Mouse (Mus musculus) embryo, embryonic 11 days (tissue): ENCODE measurements around the gene Fndc3b.
"Not testable (repeated sequence)": the region's sequence is repeated elsewhere in the genome, so short reads cannot be mapped to it uniquely, and the experiment has no call there.

Experiments used
- DNase-seq: peaks from one replicate; pipeline ENCODE4 v3.0.0-alpha.2; 2015

Gene Fndc3b

DNA sequence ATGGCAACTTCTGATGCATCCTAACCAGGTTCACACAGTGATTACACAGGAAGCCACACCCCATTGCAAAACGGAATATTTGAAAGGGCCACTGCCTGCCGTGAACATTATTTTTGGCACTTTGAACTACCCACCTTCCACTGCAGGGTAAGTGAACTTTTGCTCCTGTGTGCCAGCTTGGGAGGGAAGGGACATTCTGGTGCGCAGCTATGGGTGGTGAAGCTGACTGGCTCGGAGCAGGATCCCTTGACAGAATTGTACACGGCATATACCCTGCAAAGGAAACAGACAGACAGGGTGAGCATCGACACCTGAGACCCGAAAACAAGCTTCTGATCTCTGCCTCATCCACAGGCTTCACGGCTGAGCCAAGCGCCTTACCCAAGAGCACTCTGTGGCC, 220.2 kb downstream of the Fndc3b start:
- DNase-seq: no peak

DNA sequence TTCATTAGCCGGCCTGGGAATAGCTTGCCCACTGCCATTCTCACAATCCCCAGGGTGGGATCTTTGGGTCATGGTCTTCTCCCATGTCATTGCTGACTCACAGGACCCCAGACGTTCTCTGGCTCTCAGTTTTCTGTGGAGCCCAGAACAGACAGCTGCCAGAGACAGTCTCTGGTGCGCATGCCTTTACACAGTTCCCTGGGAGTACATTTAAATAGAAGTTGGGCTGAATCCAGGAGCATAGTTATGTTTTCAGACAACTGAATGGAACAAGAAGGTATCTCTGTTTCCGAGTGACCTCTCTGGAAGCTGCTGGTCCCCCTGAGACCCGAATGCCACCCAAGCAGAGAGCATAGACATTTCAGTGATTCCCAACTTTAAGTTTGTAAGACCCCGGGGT, 221.6 kb downstream of the Fndc3b start:
- DNase-seq: no peak

- no peak for DNase-seq
Observed at GRCm38 (mm10) chr3:27485141-27485540, 226.0 kb downstream of the Fndc3b start.

- DNase-seq: no peak
Observed at GRCm38 (mm10) chr3:27484698-27485097, 226.4 kb downstream of the Fndc3b start.

DNA sequence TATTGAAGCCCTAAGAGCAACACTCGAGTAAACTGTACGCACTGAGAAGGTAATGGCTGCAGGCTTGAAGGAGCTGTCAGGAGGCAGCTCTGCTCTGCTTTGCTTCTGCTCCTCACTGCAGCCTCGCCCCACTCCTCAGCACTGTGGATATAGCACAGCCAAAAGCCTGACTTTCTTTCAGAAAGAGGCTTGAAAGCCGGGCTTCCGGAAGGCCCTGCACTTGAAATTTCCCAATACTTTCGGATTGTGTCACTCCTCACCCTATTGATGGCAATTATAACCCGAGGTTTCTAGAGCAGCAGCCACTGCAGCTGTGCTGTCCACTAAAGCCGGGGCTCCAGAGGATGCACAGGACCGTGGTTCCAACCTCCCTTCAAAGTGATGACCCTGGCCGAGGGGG, 227.3 kb downstream of the Fndc3b start:
- DNase-seq: no peak

GRCm38 (mm10) chr3:27483321-27483720, 227.8 kb downstream of the Fndc3b start:
- no peak for DNase-seq

GRCm38 (mm10) chr3:27481738-27482137, 229.4 kb downstream of the Fndc3b start:
- no peak for DNase-seq

GRCm38 (mm10) chr3:27479378-27479777, 231.7 kb downstream of the Fndc3b start:
- DNase-seq: no peak

- DNase-seq: no peak
Observed at GRCm38 (mm10) chr3:27478563-27479156, 232.4 kb downstream of the Fndc3b start.

DNA sequence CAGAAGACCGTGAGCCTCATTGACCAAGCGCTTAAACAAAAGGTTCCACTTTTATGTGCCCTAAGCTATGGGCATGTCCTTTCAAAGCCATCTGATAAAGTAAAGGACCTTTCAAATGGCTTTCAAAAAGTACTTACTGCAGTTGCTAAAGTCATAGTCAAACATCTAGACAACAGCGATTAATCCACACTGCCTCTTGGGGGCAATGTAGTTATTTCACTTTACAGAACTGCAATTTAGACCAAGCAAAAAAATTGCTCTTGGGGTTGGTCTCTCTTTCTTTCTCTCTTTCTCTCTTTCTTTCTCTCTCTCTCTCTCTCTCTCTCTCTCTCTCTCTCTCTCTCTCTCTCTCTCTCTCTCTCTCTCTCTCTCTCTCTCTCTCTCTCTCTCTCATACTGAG, 233.4 kb downstream of the Fndc3b start:
- DNase-seq: not testable (repeated sequence)

DNA sequence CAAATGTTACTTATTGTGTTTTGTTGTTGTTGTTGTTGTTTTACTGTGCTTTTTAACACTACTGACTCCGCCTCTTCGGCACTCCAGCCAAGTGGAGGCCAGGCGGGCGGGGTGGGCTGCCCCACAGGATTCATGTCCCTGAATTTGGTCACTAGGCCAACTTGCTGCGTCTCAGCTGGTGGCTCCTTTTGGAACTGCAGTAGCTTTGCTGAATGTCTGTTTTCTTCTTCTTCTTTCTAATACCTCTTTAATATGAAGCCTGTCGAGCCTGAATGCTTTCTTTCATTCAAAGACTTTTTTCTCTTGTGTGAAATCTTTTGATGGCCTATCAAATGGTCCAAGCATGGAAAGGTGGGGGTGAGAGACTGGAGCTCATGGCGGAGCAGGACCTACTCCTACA, 235.2 kb downstream of the Fndc3b start:
- no peak for DNase-seq

DNA sequence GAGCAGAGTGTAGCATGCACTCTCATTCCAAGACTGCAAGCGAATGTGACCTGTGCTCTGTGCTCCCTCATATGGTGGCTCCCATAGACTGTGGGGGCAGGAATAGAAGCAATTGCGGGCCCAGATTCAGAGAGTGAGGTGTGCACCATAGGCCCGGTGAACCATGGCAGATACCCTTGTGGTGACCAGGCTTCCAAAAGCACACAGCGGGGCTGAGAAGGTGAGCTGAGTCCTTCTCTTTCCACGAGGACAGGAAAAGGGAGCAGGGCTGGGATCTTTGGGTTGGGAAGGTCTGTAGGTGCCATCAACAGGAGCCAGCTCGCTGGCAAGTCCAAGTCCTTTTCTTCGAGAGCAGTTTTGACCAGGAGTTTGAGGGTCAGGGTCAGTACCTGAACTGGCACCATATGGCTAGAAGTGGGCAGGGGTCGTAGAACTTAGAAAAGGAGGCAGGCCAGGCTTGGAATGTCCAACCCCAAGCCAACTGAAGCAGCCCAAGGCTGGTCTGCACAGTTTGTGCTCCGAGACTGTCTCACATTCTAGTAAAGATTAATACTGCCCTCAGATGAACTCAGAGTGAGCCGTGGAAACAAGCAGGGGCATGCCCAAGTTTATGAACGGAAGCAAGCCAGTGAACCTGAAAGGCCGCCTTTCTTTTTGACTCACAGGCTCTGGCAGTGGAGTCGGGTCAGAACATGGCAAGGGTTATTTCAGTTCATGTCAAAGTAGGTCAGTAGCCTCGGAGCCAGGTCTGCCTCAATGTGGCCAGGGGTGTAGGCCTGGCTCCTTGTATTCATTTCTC, 237.1 kb downstream of the Fndc3b start:
- DNase-seq: no peak

DNA sequence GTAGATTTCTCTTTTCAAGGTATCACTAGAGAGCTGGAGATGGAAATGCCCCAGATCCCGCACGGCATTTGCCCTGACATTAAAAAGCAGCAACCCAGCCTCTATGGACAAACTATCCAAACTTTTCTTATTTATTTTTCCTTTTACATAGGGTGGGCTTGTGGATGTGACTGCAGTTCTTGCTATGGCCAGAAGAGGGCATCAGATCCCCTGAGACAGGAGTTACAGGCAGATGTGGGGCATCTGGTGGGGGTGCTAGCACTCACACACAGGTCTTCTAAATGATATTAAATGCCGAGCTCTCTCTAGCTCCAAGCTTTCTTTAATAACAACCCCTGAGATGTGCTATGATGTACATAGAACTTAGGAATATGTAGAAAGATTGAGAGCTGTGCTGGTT, 238.3 kb downstream of the Fndc3b start:
- DNase-seq: no peak

DNA sequence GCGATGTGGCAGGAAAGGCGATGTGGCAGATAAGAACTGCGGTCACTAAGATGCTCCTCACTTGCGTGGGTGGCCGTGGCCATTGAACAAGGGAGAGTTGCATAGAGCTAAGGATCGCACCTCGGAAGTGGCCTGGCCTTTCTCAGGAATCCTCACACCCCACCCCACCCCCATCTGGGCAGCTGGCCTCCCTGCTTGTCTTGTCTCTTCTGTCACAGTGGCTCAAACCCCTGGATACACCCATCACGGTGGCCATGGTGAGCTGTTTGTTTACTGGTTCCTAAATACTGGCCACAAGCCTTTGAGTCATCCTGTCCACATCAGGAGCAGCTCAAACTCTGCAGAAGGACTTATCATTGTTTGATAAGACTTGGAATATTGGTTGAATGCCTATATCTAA, 240.3 kb downstream of the Fndc3b start:
- DNase-seq: no peak

GRCm38 (mm10) chr3:27469971-27470370, 241.1 kb downstream of the Fndc3b start:
- DNase-seq: no peak

DNA sequence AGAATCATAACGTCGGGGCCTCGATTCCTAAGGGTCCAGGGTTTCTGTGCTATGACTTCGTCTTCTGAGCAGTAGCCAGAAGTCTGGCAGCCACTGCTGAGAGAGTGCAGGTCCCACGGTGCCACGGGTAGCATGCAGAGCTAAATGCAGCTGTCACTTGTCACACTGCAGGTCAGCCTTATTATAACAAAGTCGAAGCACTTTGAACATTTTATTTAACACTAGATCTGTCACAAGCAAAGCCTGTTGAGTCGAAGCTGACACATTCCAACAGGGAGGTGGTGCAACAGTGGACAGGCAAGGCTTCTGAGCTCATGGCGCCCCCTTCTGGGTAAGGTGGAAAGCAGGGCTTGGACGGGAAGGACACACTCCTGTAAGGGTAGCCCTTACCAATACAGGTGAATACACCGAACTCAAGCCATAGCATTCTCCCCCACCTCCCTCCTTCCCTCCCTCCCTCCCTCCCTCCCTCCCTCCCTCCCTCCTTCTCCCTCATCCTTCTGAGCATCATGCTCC, 243.5 kb downstream of the Fndc3b start:
- peak; percentile 32 for DNase-seq

- DNase-seq: peak; percentile 43
Observed at GRCm38 (mm10) chr3:27466297-27466901, 244.7 kb downstream of the Fndc3b start.

DNA sequence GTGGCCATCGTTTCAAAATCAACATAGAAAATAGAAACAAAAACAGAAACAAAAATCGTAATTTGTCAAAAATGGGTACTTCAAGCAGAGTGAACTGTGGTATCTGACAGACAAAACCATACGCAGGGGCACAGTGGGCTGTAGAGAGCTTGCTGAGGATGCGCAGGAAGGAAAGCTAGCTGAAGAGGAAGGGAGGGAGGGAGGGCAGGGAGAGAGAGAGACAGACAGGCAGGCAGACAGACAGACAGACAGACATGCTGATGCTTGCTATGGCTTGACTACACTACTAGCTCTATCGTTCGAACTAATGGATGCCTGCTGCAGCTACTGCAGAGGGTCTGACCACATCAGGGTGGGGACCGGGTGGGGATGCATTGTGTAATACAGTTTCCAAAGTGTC, 247.7 kb downstream of the Fndc3b start:
- DNase-seq: no peak

DNA sequence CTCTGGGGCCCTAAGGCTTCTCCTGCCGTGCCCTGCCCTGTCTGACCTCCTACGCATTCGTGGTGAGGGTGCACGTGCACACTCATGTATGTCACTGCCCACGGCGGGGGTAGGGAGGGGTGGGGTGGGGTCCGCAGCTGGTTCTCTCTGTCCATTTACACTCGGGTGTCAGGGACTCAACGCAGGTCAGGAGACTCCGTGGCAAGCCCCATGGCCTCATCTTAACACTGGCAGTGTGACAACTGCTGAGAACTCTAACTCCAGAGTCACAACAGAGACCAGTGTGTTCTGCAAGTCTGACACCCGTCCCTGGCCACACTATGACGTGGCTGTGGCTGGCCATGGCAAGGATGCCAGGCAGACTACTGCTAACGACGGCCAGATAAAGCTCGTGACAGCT, 248.2 kb downstream of the Fndc3b start:
- no peak for DNase-seq

- no peak for DNase-seq
Observed at GRCm38 (mm10) chr3:27462316-27462902, 248.7 kb downstream of the Fndc3b start.

DNA sequence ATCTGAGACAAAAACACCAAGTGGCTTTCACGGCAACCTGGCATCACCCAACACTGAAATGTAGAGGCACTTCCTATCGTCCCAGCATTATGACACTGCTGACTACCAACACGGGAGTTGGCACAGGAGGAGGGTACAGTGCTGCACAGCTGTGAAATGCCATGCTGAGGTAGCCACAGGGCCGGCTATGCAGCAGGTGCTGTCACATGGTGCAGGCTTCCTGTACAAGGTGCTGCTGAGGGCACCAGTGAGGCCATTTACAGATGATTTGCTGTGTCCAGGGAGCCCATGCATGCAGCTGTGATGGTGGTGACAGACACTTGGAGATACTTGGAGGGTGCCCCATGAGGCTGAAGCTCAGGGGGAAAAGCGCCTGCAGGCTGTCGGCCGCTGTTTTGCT, 249.2 kb downstream of the Fndc3b start:
- DNase-seq: no peak

DNA sequence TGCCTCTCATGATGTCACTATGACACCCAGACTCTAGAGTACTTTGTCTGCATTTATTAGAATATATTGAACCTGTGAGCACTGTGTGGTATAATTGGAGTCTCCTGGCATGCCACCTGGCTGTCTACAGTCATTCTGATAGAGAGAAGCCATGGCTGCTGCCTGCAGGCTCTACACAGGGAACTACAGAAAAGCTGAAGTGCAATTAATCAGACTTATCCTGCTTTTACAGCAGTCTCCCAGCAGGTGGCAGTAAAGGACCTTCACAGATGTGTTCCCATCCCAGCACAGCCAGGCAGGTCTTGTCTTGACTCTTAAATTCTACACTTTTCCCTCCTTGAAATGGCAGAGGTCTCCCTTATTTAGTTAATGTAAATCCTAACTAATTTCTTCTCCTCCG, 250.1 kb downstream of the Fndc3b start:
- DNase-seq: peak; percentile 85

DNA sequence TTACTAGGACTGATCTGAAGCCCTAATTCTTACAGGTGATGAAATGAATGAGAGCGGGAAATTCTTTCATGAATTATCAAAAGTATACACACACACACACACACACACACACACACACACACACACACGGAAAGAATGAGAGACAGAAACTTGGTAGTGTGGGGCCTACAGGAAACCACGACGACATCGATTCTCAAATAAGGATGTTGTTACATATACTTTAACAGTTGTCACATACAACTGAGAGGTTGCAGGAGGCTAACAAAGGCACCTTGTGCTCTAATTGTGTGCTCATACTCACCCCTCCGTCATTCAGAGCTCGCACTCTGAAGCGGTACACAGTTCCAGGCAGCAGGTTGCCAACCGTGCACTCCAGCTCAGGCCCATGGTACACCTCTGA, 252.7 kb downstream of the Fndc3b start:
- no peak for DNase-seq

- DNase-seq: no peak
Observed at GRCm38 (mm10) chr3:27456514-27456913, 254.6 kb downstream of the Fndc3b start.
